Mouse (Mus musculus) liver, embryonic 14.5 days (tissue): ENCODE measurements around the gene Asz1.

ENCODE experiments used
- CTCF ChIP-seq: IDR thresholded peaks from 2 replicates; pipeline ENCODE4 v1.5.1; 2016; ENCODE audit warnings: antibody characterized with exemption, low read depth, control low read depth
- EP300 ChIP-seq: IDR thresholded peaks from 2 replicates; pipeline ENCODE4 v1.6.1; 2016; ENCODE audit warnings: antibody characterized with exemption, low read depth

GRCm38 (mm10) chr6:18076986-18077385 lies 31.9 kb downstream of the Asz1 start:
- TF ChIP-seq CTCF (no peak), EP300 (no peak)
